Mouse (Mus musculus) erythroblast, adult 5-6 weeks (primary cell): ENCODE data around the gene Baz2b. TPM values are rescaled to one million over a fixed set of nuclear protein-coding genes. Genes with fewer than 3 reads are reported as not detected.

ENCODE experiments used
- ATAC-seq: replicated peaks from 2 replicates; pipeline ENCODE4 v1.8.0; 2016; ENCODE audit warnings: moderate number of reproducible peaks, mild to moderate bottlenecking, moderate TSS enrichment, inconsistent platforms; ENCODE audit not compliant: poor library complexity, low FRiP score, severe bottlenecking
- total RNA-seq, 2 experiments: library from RNA; stranded (forward) in 1 of 2; stranded (reverse) in 1 of 2; fragments of 150-400 nt in 1 of 2; fragments of 200-764, 138-1000 nt in 1 of 2; gene quantifications; 2 replicates each; pipeline versions ENCODE4 v1.2.3 to v1.2.4; 2015 to 2017; ENCODE audit warnings: low replicate concordance in 2 of 2

The Baz2b gene
- total RNA-seq, 2 experiments from 2014 or later: 59.8 to 116 TPM

DNA sequence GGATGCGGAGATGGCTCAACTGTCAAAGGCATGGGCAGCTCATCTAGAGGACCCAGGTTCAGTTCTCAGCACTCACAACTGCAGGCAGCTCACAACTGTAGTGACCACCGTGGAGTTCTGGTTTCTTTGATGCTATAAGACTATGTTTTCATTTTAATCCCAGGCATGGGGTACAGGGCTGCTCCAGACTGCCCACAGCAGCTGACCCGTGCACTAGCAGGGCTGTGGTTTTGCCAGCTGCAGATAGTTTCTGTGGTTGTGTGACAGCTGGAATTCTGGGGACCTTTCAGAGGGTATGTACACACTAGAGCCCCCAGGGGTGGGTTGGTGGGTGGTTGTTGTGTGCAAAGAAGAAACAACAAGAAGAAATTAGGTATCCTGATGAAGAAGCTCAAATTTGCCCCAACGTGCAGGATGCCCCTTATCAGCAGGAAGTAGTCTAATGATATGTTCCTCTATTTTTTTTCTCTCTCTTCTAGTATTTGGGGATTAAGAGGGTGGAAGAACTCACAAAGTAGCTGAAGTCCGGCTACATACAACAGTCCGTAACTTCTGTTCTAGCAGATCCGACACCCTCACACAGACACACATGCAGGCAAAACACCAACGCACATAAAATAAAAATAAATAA lies 6.6 kb downstream of the Baz2b start:
- ATAC-seq: no peak

DNA sequence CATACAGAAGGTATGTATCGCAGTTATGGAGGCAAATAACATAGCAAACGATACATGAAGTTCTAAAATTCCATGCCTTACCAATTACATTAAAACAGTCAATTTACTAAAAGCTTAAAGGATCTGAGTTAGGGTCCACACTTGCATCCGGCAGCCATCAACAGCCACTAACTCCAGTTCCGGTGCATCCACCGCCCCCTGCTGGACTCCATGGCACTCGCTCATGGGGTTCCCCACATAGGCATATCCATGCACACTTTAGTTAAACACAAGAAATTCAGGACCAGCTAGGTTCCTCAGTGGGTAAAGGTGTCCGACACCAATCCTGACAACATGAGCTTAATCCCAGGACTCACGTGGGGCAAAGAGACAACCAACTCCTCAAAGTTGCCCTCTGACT lies 9.0 kb downstream of the Baz2b start:
- peak; percentile 84 for ATAC-seq

DNA sequence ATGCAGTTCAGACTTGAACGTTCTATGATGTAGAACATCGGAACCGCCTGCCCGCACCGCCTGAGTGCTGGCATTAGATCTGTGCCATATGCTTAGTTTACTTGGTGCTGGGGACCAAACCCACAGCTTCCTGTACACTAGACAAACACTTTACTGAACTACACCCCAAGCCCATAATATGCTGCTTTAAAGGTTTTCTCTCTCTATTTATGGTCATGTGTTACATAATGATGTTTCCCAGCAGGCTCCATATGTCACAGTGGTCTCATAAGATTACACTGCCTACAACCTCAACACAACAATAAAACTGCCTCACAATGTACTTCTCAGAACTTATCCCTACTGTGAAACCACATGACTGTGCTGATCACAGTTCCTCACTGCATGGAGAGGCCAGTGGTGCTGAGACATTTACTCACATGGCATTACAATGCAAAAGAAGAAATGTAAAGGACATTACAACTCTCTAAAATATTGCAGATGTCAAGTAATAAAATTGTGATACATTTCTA lies 9.5 kb downstream of the Baz2b start:
- no peak for ATAC-seq

DNA sequence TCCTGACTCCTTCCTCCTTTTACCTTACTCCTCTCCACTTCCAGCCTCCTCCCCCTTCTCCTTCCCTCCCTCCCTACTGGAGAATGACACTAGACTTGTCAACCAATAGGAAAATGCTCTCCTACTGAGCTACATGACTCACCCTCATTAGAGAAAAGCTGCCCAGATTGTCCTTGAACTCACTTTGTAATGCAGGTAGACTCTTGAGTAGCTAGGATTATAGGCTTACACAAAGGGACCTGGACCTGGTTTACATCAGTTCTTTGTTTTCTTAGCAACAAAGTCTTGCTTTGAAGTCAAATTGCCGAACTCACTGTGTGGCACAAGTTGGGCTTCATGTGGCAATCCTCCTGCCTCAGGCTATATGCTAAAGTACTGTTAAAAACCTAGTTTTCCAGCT lies 12.8 kb downstream of the Baz2b start:
- no peak for ATAC-seq

DNA sequence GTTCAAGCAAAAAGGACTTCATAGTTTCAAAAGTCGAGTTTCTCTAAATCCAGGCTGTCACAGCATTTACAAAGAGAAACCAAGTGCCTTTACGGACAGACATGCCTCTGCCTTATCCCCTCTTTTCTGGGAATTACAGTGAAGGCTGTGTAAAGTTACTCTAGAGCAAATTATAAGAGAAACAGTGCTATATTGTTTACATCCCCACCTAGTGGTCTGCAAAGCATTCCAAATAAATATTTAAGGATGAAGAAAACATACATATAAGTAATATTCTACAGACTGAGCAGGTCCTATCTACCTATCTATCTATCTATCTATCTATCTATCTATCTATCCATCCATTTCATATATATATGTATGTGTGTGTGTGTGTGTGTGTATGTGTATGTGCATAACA lies 27.9 kb downstream of the Baz2b start:
- ATAC-seq: no peak

DNA sequence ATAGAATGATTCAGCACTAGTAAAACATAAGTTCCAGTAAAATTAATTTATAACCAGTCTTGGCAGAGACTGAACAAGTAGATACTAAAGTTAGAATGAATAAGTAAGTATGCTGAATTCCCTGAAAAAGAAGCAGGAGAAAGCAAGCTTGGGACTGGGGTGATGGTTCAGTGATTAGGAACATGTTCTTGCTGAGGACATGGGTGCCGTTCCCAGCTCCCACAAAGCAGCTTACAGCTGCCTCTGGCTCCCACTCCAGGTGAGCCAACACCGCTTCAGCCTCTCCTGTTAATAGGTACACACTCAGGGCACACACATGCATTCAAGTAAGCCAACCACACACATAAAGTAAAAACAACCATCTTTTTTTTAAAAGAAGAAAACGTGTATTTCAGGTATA lies 32.1 kb downstream of the Baz2b start:
- ATAC-seq: no peak

DNA sequence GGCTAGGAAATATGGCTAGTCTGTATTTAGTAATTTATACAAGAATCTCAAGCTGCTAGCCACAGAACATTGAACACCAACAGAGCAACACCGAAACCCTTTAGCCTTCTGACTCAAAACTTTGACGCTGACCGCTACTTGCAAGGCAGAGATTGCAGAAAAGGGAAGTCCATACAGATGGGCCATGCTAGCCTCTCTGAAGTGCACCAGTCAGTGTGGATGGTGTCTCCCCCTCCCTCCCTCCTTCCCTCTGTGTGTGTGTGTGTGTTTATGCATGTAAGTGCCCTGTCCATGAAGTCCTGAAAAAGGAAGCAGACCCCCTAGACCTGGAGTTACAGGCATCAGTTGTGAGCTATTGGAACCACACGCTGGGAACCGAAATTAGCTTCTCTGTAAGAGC lies 33.6 kb downstream of the Baz2b start:
- no peak for ATAC-seq

DNA sequence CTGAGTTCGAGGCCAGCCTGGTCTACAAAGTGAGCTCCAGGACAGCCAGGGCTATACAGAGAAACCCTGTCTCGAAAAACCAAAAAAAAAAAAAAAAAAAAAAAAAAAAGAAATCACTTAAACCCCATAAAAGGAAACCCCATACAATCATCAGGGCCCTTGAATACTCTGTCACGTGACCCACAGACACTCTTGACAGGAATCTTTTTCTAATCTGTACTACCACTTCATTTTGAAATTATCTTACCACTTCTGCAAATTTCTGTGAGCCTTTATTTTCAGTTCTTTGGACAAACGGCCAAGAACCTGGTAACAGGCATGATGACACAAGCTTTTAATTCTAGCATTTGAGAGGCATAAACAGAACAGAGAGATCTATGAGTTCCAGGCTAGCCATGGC lies 34.6 kb downstream of the Baz2b start:
- no peak for ATAC-seq

DNA sequence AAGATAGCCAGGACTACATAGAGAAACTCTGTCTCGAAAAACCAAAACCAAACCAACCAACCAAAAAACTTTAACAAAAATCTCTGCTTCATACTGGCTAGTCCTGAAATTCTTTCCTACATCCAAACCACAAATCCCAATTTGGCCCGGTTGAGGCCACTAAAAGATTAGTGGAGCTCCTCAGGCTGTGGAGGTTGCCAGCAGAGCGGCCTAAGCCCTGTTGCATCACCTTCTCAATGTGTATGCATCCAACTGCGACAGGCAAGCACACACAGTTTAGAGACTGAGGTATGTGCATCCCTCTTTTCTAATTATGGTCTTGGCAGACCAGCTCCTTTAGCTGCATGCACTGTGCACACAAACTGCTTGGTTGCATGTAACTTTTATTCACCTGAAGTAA lies 36.0 kb downstream of the Baz2b start:
- no peak for ATAC-seq

DNA sequence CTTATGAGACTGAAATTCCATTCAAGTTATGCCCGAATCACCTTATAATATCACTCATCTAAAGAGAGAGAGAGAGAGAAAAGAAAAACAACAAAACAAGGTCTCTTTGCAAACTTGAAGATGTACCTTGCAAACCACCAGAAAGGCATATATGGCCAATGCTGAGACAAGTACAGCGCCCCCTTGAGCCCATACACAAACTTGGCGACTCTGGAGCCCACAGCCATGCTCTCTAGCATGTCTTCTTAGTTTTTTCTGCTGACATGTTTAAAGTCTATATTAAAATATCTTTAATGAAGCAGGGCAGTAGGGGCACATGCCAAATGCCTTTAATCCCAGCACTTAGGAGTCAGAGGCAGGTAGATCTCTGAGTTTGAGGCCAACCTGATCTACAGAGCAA lies 36.4 kb downstream of the Baz2b start:
- 0 out of 2 replicates have a peak, but pooled peaks have one; percentile 56 for ATAC-seq

DNA sequence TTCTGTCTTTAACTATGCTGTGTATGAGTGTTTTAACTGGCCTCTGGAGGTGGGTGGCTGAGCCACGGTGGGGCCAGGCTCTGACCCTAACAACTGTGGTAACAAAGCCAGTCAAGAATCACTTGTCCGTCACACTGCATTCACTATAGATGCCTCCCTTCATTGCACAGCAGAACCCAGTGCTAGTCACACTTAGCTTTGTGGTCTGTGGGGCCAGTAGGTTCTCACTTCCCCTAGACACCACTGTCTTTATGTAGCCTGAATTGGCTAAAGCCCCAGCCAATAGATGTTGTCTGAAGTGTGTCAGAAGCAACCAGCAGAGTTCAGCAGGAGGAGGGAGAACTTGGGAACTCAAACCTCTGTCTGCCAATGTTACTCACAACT lies 37.1 kb downstream of the Baz2b start:
- no peak for ATAC-seq

DNA sequence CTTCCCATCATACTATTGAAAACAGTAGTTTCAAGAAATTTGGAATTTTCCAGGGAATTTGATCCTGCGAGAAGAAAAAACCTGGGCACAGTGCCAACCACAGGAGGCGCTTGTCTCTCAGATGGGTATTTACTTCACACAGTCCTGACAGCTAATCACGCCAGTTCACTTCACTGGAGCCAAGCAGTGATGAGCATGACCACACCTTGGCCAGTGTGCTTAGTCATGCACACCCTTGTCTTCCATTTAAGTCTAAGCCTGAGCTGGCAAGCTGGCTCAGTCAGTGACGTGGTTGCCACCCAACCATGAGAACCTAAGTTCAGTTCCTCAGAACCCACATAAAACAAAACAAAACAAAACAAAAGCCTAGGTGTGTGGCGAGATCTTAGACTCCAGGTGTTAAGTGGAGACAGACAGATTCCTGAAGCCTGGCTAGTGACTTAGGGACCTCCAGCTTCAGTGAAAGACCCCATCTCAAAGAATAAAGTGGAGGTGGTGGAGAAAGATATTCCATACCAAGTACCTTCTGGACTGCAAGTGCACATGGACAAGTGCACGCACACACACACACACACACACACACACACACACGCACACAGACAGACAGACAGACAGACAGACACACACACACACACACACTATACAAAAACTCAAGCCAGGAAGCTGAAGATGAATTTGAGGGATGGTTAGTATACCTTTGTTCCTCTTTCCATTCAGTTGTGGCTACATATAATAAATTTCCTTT lies 37.7 kb downstream of the Baz2b start:
- no peak for ATAC-seq

DNA sequence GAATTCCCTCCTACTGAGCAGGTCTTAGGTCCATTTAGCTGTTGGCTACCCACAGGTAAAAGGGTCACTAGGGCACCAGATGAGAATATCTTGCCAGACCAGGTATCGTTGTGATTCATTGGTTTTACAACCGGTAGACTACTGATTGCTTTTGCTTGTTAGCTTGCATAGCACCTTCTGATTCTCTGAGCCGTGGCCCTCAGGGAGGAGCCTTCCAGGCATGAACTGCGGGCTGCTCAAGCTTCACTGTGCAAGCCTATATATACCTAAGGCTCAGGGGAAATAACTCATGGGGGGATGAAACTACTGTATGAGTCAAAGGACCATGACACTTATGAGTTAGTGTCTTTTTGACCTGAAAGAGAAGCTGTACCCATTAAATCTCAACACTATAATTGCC lies 42.8 kb downstream of the Baz2b start:
- no peak for ATAC-seq

DNA sequence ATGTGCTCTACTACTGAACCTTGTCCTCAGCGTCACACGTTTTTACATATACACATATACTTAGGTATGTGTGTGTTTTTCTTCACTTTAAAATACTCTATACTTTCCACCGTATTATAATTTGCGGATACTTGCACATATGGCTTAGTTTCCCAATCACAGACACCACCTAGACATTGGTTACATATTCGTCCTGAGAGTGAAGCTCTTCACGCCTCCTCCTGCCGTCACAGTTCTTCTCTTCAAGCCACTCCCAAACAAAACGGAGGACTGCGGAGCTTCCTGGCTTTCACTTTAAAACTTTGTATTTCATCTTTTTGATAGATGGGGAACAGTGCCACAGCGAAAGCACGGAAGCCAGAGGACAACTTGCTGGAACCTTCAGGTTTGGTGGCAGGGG lies 44.0 kb downstream of the Baz2b start:
- ATAC-seq: no peak

DNA sequence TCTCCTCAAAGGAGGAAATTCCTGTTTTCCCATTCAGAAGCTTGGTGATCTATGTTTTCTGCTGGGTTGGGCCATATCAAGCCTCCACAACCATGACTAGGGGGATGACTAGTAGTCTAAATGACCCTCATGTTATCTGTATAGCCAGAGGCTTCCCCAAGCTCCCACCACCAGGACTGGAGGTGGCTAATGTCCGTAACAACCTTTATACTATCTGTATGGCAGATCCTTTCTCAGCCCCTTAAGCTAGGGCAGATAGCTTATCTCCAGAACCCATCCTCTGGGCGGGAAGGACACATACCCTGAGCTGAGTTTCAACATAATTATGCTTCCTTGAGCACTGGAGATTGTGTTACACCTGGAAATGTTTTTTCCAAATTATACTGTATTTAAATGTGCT lies 45.9 kb downstream of the Baz2b start:
- ATAC-seq: peak; percentile 62

DNA sequence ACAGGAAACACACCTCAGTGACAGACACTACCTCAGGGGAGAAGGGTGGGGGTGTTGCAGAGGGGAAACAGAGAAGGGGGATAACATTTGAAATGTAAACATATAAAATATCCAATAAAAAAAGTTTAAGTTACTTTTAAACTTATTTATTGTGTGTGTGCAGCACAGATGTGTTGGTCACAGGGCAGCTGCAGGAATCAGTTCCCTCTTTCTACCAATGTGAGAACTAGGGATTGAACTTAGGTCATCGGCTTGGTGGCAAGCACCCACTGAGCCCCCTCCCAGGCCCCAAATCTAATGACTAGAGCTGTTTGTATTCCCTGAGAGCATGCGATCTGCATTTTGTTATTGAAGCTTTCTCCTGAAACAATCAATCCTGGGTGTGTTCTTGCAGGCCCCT lies 57.2 kb downstream of the Baz2b start:
- ATAC-seq: no peak

DNA sequence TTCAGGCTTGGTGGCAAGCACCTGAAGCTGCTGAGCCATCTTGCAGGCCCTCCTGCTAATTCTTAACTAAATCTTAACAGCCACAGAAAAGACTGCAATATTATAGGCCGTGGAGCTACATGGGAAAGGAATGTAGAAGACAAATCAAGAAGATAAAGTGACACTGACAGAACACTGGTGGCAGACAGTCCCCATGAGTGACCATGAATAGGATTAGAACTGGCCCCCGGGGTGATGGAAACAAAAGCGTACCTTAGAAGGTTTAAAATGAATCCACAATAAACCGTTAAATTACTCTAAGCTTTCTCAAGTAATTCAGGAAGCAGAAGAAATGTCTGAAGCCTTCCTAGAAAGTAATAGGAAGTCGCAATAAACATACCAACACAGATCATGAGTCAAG lies 61.0 kb downstream of the Baz2b start:
- ATAC-seq: no peak

DNA sequence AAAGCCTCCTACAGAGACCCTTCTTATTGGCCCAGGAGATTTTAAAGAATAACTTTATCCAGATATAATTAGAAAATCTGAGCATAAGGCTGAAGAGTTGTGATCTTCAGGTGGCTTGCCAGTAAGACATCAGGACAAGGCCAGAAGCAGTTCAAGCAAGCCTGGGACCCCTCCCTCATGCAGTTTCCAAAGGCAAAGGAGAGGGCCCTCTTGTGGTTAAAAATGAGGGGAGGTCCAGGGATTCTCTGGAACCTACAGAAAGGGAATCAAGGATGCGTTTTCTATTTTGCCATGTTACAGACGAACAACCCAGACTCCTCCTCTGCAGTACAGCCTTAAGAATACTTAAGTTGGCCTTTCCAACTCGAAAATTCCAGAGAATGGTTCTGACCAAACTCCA lies 62.2 kb downstream of the Baz2b start:
- no peak for ATAC-seq

DNA sequence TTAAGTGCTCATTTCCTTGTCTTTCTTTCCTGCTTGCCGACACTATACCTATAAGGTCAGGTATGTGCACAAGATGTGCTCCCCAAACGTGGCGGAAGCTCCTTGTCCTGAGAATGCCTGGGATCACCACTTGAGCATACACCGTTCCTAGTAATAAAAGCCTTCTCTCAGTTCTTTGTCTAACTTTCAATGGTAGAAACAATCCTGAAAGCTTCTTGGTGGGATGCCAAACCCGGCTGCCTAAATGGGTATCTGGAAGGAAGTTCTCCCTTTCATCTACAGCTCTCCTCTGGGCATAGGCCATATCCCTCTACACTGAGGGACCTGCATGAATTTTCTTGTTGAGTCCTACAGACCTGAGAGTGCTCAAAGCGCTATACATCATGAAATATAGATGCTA lies 63.9 kb downstream of the Baz2b start:
- ATAC-seq: no peak

DNA sequence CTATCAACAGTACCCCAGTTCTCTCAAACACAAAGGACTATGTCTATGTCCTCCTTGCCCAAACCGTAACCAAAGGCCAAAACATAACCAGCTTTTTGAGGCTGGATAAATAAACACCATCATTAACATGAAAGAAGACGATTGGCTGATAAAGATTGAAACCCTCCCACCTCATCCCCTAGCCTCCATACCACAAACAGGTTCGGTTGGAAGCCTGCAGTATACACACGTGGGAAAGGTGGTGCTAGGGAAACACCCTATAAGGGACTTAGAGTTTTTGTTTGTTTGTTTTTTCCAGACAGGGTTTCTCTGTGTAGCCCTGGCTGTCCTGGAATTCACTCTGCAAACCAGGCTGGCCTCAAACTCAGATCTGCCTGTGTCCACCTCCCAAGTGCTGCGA lies 66.3 kb downstream of the Baz2b start:
- ATAC-seq: 0 out of 2 replicates have a peak, but pooled peaks have one; percentile 18

DNA sequence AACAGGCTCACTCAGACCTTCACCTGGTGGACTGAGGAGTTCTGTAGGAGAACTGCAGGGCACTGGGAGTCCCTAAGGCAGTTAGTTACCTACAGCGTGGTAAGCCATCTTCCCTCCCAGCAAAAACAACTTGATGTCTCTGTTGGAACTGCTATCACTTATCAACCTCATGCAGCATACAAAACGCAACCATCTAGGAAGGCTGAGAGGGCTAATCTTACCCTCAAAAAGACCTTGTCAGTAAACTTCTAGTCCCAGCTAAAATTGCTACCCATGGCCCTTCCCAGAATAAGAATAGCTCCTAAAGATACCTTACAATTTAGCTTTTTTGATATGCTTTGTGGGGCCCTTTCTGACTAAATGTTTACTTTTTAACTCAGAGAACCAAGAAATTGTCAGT lies 67.4 kb downstream of the Baz2b start:
- peak; percentile 80 for ATAC-seq

DNA sequence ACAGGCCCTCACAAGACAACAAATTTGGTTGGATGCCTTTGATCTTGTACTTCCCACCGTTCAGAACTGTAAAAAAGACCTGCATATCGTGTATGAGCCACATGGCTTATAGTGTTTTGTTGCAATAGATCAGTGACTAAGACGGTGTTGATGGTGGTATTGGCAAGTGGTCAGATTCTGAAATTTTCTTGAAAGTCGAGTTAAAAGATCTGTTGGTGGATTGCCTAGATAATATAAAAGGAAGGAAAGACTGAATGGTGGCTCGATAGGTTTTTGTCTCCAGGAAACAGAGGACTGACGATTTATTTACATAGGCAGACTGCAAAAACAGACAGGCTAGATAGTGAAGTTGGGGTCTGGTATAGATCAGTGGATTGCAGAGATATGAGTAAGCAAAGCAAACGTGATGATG lies 70.9 kb downstream of the Baz2b start:
- ATAC-seq: no peak
